Mouse (Mus musculus): ENCODE data around the gene Fam178b. TPM values are rescaled to one million over a fixed set of nuclear protein-coding genes. Genes with fewer than 3 reads are reported as not detected.
"Not testable (repeated sequence)": the region's sequence is repeated elsewhere in the genome, so short reads cannot be mapped to it uniquely, and the experiment has no call there.

The Fam178b gene
- polyA plus RNA-seq, 1 experiment from 2014 or later = 3.5 TPM

DNA sequence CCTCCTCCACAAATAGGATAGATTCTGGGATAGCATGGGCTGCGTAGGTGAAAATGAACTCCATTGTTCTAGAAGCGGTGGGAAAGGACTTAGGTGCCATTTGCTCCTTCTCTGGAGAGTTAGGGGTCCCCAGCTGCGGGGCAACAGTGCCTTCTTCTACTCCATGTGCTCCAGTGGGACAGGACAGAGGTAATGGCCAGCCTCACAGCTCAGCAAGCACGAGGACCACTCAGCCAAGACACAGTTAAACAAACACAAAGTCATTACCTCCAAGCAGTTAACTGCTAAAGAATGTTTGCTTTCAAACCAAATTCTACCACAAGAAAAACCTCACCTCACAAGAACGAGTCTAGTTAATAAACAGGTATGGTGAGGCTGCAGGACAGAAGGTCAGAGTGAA lies 57.5 kb downstream of the Fam178b start:
- Histone ChIP-seq H3K9me3 (replicated peaks) (no peaks in the 10 kb centered on the region), H3K4me1 (peaks cover 6% of the 10 kb centered on the region), H3K4me2 (replicated peaks) (no peak overlapping the region), H3K4me3 (replicated peaks) (no peak overlapping the region), H3K27me3 (no peaks in the 10 kb centered on the region), H3K27ac (replicated peaks) (no peak overlapping the region), H3K9ac (no peak overlapping the region), H3K36me3 (no peaks in the 10 kb centered on the region)
- WGBS = 75% methylated on average over 5 of the region's 5 CpGs
- ATAC-seq (ENCODE audit: insufficient number of reproducible peaks, low FRiP score, low TSS enrichment, low read depth) = no peak

DNA sequence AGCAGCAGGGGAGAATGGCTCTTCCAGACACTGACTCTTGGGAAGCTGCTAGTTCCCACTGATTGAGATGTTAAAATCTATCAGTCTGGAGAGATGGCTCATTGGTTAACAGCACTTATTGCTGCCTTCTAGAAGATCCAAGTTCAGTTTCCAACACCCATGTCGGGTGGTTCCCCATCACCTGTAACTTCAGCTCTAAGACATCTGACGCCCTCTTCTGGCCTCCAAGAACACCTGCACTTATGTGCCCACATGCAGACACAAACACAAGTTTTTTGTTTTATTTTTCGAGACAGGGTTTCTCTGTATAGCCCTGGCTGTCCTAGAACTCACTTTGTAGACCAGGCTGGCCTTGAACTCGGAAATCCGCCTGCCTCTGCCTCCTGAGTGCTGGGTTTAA lies 67.0 kb downstream of the Fam178b start:
- H3K27ac ChIP-seq (replicated peaks); H3K4me2 ChIP-seq (replicated peaks); H3K27me3 ChIP-seq; H3K36me3 ChIP-seq; H3K9ac ChIP-seq; H3K9me3 ChIP-seq (replicated peaks); H3K4me3 ChIP-seq (replicated peaks); ATAC-seq (ENCODE audit: insufficient number of reproducible peaks, low FRiP score, low TSS enrichment, low read depth): not testable (repeated sequence)
- H3K4me1 ChIP-seq = peaks cover 18% of the 10 kb centered on the region
- WGBS = 86% methylated on average over 5 of the region's 5 CpGs

GRCm38 (mm10) chr1:36615188-36615587 lies 67.8 kb downstream of the Fam178b start:
- Histone ChIP-seq H3K9ac (no peak overlapping the region), H3K4me3 (replicated peaks) (no peak overlapping the region), H3K9me3 (replicated peaks) (no peaks in the 10 kb centered on the region), H3K4me1 (peaks cover 19% of the 10 kb centered on the region), H3K36me3 (no peaks in the 10 kb centered on the region), H3K27ac (replicated peaks) (no peak overlapping the region), H3K27me3 (no peaks in the 10 kb centered on the region), H3K4me2 (replicated peaks) (no peak overlapping the region)
- no peak for ATAC-seq (ENCODE audit: insufficient number of reproducible peaks, low FRiP score, low TSS enrichment, low read depth)
- 57% methylated on average over 8 of the region's 8 CpGs for WGBS

DNA sequence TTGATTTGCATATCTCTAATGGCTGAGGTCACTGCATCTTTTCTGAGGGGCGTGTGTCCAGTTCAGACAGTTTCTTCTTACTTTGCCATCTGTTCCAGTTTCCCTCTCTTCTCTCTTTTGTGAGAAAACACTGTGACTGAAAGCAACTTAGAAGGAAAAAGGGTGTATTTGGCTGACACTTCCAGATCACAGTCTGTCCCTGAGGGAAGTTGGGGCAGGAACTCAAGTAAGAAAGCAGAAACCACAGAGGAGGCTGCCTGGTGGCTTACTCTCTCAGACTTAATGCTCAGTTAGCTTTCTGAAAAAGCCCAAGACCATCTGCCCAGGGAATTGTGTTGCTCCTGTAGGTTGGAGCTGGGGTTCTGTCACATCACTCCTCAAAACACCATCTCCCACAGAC lies 68.4 kb downstream of the Fam178b start:
- no peak overlapping the region for H3K4me2 ChIP-seq (replicated peaks)
- H3K27ac ChIP-seq (replicated peaks) = no peak overlapping the region
- 89% methylated on average over 1 of the region's 1 CpGs for whole genome bisulfite sequencing
- no peaks in the 10 kb centered on the region for H3K27me3 ChIP-seq
- no peak for ATAC-seq (ENCODE audit: insufficient number of reproducible peaks, low FRiP score, low TSS enrichment, low read depth)
- H3K4me1 ChIP-seq = peaks cover 19% of the 10 kb centered on the region
- no peaks in the 10 kb centered on the region for H3K9me3 ChIP-seq (replicated peaks)
- no peak overlapping the region for H3K9ac ChIP-seq
- no peaks in the 10 kb centered on the region for H3K36me3 ChIP-seq
- no peak overlapping the region for H3K4me3 ChIP-seq (replicated peaks)

DNA sequence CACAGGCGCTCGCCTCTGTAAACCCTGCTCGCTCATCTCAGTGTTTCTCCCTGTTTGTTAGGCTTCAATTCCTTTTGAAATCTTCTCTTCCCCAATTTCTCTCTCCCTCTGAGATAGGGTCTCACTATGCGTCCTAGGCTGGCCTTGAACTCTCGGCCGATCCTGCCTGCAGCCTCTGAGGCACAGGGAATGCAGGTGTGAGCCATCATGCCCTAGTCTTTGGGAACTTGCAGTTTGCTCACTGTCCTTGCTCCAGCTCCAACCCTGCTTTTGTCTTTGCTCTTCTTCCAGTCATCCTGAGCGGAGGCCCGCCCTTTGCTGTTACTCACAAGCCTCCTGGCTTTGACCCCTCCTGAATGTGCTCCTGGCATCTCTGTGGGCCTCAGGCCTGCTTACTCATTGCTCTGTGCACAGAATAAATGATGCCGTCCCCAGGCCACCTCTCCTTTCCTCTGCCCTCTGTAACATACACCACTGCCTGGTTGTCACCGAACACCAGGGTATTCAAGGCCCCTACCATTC lies 69.5 kb downstream of the Fam178b start:
- H3K36me3 ChIP-seq = no peaks in the 10 kb centered on the region
- no peaks in the 10 kb centered on the region for H3K9me3 ChIP-seq (replicated peaks)
- WGBS = 90% methylated on average over 10 of the region's 10 CpGs
- H3K4me2 ChIP-seq (replicated peaks) = no peak overlapping the region
- H3K27me3 ChIP-seq = no peaks in the 10 kb centered on the region
- H3K27ac ChIP-seq (replicated peaks) = no peak overlapping the region
- no peak for ATAC-seq (ENCODE audit: insufficient number of reproducible peaks, low FRiP score, low TSS enrichment, low read depth)
- H3K4me3 ChIP-seq (replicated peaks) = no peak overlapping the region
- no peak overlapping the region for H3K9ac ChIP-seq
- peaks cover 20% of the 10 kb centered on the region for H3K4me1 ChIP-seq

GRCm38 (mm10) chr1:36612362-36612761 lies 70.6 kb downstream of the Fam178b start:
- Histone ChIP-seq H3K4me2 (replicated peaks) (no peak overlapping the region), H3K27me3 (no peaks in the 10 kb centered on the region), H3K9ac (no peak overlapping the region), H3K27ac (replicated peaks) (peak overlapping the region; percentile 75), H3K4me1 (peaks cover 27% of the 10 kb centered on the region), H3K36me3 (no peaks in the 10 kb centered on the region), H3K9me3 (replicated peaks) (no peaks in the 10 kb centered on the region), H3K4me3 (replicated peaks) (no peak overlapping the region)
- WGBS = 55% methylated on average over 6 of the region's 6 CpGs
- ATAC-seq (ENCODE audit: insufficient number of reproducible peaks, low FRiP score, low TSS enrichment, low read depth) = no peak

- no peaks in the 10 kb centered on the region for H3K9me3 ChIP-seq (replicated peaks)
- WGBS = 45% methylated on average over 13 of the region's 13 CpGs
- H3K4me3 ChIP-seq (replicated peaks) = no peak overlapping the region
- peak; percentile 35; the same call in 1 of the 2 replicates for ATAC-seq (ENCODE audit: insufficient number of reproducible peaks, low FRiP score, low TSS enrichment, low read depth)
- no peak overlapping the region for H3K4me2 ChIP-seq (replicated peaks)
- H3K27ac ChIP-seq (replicated peaks) = peak overlapping the region; percentile 75
- no peaks in the 10 kb centered on the region for H3K27me3 ChIP-seq
- H3K9ac ChIP-seq = no peak overlapping the region
- H3K36me3 ChIP-seq = no peaks in the 10 kb centered on the region
- H3K4me1 ChIP-seq = peaks cover 35% of the 10 kb centered on the region
Observed at GRCm38 (mm10) chr1:36611449-36612123, 71.4 kb downstream of the Fam178b start.

- Histone ChIP-seq H3K36me3 (no peaks in the 10 kb centered on the region), H3K9me3 (replicated peaks) (no peaks in the 10 kb centered on the region), H3K27ac (replicated peaks) (peak overlapping the region; percentile 81; the same call in 1 of the 2 replicates), H3K9ac (no peak overlapping the region), H3K27me3 (no peaks in the 10 kb centered on the region), H3K4me3 (replicated peaks) (no peak overlapping the region), H3K4me1 (peaks cover 56% of the 10 kb centered on the region), H3K4me2 (replicated peaks) (no peak overlapping the region)
- no peak for ATAC-seq (ENCODE audit: insufficient number of reproducible peaks, low FRiP score, low TSS enrichment, low read depth)
- WGBS = 70% methylated on average over 4 of the region's 4 CpGs
Observed at GRCm38 (mm10) chr1:36608211-36608610, 74.8 kb downstream of the Fam178b start.

DNA sequence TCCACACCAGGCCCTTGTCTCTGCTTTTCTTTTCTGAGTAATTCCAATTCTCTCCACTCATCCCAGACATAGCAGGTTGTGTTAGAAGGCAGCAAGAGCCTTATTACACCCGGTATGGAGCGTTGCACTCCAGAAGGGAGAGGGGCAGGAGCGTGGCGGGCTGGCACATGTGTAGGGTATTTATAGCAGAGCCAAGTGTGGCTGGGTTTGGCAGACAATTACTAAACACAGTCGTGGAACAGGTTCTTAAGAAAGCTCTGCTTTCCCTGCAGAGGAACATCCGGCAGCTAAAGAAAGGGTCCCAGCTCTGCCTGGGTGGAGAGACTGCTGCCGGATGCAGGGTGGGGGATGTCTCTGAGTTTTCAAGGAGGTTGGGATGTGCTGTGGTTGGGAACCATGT lies 76.0 kb downstream of the Fam178b start:
- no peaks in the 10 kb centered on the region for H3K27me3 ChIP-seq
- no peaks in the 10 kb centered on the region for H3K36me3 ChIP-seq
- no peaks in the 10 kb centered on the region for H3K9me3 ChIP-seq (replicated peaks)
- peak overlapping the region; percentile 81 for H3K27ac ChIP-seq (replicated peaks)
- H3K4me1 ChIP-seq = peaks cover 53% of the 10 kb centered on the region
- 21% methylated on average over 7 of the region's 7 CpGs for WGBS
- H3K4me3 ChIP-seq (replicated peaks) = no peak overlapping the region
- H3K4me2 ChIP-seq (replicated peaks) = no peak overlapping the region
- peak; percentile 81 for ATAC-seq (ENCODE audit: insufficient number of reproducible peaks, low FRiP score, low TSS enrichment, low read depth)
- H3K9ac ChIP-seq = no peak overlapping the region

DNA sequence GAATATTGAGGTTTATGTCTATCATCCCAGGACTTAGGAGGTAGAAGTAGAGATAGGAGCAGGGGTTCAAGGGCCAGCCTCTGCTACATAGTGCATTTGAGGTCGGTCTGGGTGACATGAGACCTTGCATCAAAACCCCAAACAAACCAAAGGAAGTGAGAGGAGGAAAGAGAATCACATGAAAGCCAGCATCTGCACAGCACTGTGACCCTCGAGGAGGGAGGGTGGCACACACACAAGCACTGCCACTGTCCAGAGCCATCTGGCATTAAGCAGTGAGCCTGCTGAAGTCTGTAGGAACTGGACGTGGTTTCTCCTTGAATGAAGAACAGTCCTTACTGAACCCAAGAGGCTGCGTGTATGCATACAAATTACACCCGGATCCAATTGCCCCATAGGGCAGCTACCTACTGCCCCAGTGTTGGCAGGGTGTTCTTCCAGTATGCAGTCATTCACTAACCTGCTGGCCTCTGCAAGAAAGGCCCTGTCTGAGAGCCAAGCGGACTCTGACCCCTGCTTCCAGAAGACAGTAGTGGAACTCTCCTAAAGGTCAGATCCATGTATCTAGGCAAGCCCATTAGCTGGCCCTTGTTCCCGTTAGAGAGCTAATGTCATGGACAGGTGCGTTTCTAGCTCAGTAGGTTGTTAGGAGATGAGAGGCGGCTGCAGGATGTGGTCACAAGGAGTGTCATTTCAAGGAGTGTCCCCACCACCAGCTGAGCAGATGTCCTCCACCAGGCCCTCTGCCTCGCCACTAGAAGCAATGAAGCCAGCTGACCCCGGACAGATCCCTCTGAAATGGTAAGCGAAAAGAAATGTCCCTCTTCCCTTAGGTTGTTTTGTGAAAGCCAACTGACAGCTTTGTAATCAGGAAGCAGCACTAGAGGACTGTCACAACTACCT lies 78.5 kb downstream of the Fam178b start:
- H3K4me1 ChIP-seq = peaks cover 42% of the 10 kb centered on the region
- 0 out of 2 replicates have a peak overlapping the region, but pooled peaks have one; percentile 17 for H3K27ac ChIP-seq (replicated peaks)
- WGBS = 78% methylated on average over 12 of the region's 12 CpGs

GRCm38 (mm10) chr1:36603361-36603760 lies 79.6 kb downstream of the Fam178b start:
- no peaks in the 10 kb centered on the region for H3K36me3 ChIP-seq
- H3K27me3 ChIP-seq = no peaks in the 10 kb centered on the region
- WGBS = 42% methylated on average over 9 of the region's 9 CpGs
- peak overlapping the region; percentile 10; the same call in 1 of the 2 replicates for H3K4me2 ChIP-seq (replicated peaks)
- ATAC-seq (ENCODE audit: insufficient number of reproducible peaks, low FRiP score, low TSS enrichment, low read depth) = peak; percentile 35; the same call in 1 of the 2 replicates
- no peak overlapping the region for H3K9ac ChIP-seq
- H3K9me3 ChIP-seq (replicated peaks) = no peaks in the 10 kb centered on the region
- H3K27ac ChIP-seq (replicated peaks) = peak overlapping the region; percentile 83
- peaks cover 40% of the 10 kb centered on the region for H3K4me1 ChIP-seq
- H3K4me3 ChIP-seq (replicated peaks) = no peak overlapping the region

More for the DNA sequence above, 78.5 kb downstream of the Fam178b start:
- Histone ChIP-seq H3K36me3 (no peaks in the 10 kb centered on the region), H3K27me3 (no peaks in the 10 kb centered on the region), H3K4me3 (replicated peaks) (no peak overlapping the region), H3K4me2 (replicated peaks) (no peak overlapping the region), H3K9ac (no peak overlapping the region), H3K9me3 (replicated peaks) (no peaks in the 10 kb centered on the region)
- ATAC-seq (ENCODE audit: insufficient number of reproducible peaks, low FRiP score, low TSS enrichment, low read depth) = no peak
